Mouse (Mus musculus) stomach, embryonic 14.5 days (tissue): ENCODE results near the gene Trpv2. TPM values are rescaled to one million over a fixed set of nuclear protein-coding genes. Genes with fewer than 3 reads are reported as not detected.
A peak's percentile ranks its signal among the peaks of the same experiment; 100 is the strongest.

Experiments
- ATAC-seq: fragments of 200-750 bp; cut with Nextera tagmentation; 2 replicates; pipeline ENCODE4 v1.8.0; 2017; ENCODE audit warnings: low read depth, moderate TSS enrichment; ENCODE audit not compliant: insufficient number of reproducible peaks, insufficient read depth, low FRiP score
- H3K27ac ChIP-seq: fragments of 300-500 bp; sonication (generic); 2 replicates; pipeline ENCODE4 v1.5.1; 2014; ENCODE audit warnings: mild to moderate bottlenecking, low read length, moderate library complexity, mixed read lengths
- H3K27me3 ChIP-seq: fragments of 300-500 bp; sonication (generic); 2 replicates; pipeline ENCODE4 v1.6.1; 2014; ENCODE audit warnings: low read length, control low read depth, mixed read lengths; ENCODE audit not compliant: control insufficient read depth, insufficient read depth
- H3K36me3 ChIP-seq: fragments of 300-500 bp; sonication (generic); 2 replicates; pipeline ENCODE4 v1.6.1; 2014; ENCODE audit warnings: mild to moderate bottlenecking, control low read depth, low read length, moderate library complexity, mixed read lengths; ENCODE audit not compliant: control insufficient read depth, insufficient read depth
- H3K4me1 ChIP-seq: fragments of 300-500 bp; sonication (generic); 2 replicates; pipeline ENCODE4 v1.6.1; 2014; ENCODE audit warnings: low read length, control low read depth, mixed read lengths; ENCODE audit not compliant: control insufficient read depth, insufficient read depth
- H3K4me2 ChIP-seq: fragments of 300-500 bp; sonication (generic); replicated peaks from 2 replicates; pipeline ENCODE4 v1.6.1; 2014; ENCODE audit warnings: low read depth, low read length, control low read depth
- H3K4me3 ChIP-seq: fragments of 300-500 bp; sonication (generic); 2 replicates; pipeline ENCODE4 v1.5.1; 2014; ENCODE audit warnings: low read depth, low read length, control low read depth
- H3K9ac ChIP-seq: fragments of 300-500 bp; sonication (generic); replicated peaks from 2 replicates; pipeline ENCODE4 v1.6.1; 2014; ENCODE audit warnings: low read depth, mild to moderate bottlenecking, control low read depth, low read length, moderate library complexity, mixed read lengths
- H3K9me3 ChIP-seq: fragments of 300-500 bp; sonication (generic); 2 replicates; pipeline ENCODE4 v1.6.1; 2016; ENCODE audit warnings: low read depth, low read length, control low read depth; ENCODE audit not compliant: control insufficient read depth
- WGBS: fragments of 180-500 bp; shearing (Covaris S2); extraction: QIAGEN DNeasy Blood & Tissue Kit; methylation state at CpG from one replicate; pipeline ENCODE4 v1.1.7; 2014; 5-methylcytosine and 5-hydroxymethylcytosine counted together
- polyA plus RNA-seq: library from polyadenylated mRNA; unstranded; fragments of >200 nt; fragmentation: Nextera tagmentation; extraction: Ambion mirVana; gene quantifications from 2 replicates; pipeline ENCODE4 v1.2.1, GENCODE M21; 2014

The Trpv2 gene
- polyA plus RNA-seq, 1 experiment from 2014 or later = 12.8 TPM

DNA sequence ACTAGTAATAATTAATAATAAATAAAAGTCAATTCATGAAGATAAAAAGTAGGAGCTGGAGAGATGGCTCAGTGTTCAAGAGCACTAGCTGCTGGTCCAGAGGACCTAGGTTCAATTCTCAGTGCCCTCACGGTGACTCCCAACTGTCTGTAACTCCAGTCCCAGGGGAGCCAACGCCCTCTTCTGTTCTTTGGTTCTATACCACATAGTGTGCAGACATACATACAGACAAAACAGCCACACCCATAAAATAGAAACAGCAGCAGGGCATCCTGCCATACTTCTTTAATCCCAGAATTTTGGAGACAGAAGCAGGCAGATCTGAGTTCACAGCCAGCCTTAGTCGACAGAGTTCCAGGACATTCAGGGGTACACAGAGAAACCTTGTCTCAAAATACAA is 30.3 kb upstream of the Trpv2 start:
- H3K36me3 ChIP-seq = no peaks in the 10 kb centered on the region
- H3K27ac ChIP-seq = no peak overlapping the region
- no peak overlapping the region for H3K9ac ChIP-seq
- H3K4me1 ChIP-seq = no peaks in the 10 kb centered on the region
- no peaks in the 10 kb centered on the region for H3K27me3 ChIP-seq
- no peak overlapping the region for H3K4me3 ChIP-seq
- H3K9me3 ChIP-seq = no peaks in the 10 kb centered on the region
- no peak for ATAC-seq
- WGBS = 88% methylated on average over 3 of the region's 3 CpGs
- no peak overlapping the region for H3K4me2 ChIP-seq

DNA sequence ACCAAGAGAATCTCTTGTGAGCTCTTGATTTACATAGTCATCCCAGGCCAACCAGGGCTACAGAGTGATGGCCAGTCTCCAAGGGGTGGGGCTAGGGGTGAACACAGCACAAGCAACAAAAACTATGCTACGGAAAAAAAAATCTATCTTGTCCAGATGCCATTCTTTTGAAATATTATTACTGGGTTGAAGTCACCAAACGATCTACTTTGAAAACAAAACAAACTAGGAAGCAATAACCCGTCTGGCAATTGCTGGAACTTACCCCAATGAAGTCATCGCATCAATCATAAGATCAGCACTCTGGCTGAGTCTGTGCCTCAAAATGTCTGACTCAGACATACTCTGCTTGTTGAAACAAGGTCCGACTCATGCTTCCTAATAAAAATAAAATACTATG is 24.5 kb upstream of the Trpv2 start:
- Histone ChIP-seq H3K9me3 (no peaks in the 10 kb centered on the region), H3K9ac (peak overlapping the region; percentile 93; the same call in 1 of the 2 replicates), H3K4me1 (peaks cover 16% of the 10 kb centered on the region; the same call in 1 of the 2 replicates), H3K27me3 (no peaks in the 10 kb centered on the region), H3K4me2 (peak overlapping the region; percentile 90), H3K4me3 (peak overlapping the region; percentile 84), H3K36me3 (peaks cover 17% of the 10 kb centered on the region; the same call in 1 of the 2 replicates), H3K27ac (peak overlapping the region; percentile 99)
- no peak for ATAC-seq
- 12% methylated on average over 5 of the region's 5 CpGs for WGBS

DNA sequence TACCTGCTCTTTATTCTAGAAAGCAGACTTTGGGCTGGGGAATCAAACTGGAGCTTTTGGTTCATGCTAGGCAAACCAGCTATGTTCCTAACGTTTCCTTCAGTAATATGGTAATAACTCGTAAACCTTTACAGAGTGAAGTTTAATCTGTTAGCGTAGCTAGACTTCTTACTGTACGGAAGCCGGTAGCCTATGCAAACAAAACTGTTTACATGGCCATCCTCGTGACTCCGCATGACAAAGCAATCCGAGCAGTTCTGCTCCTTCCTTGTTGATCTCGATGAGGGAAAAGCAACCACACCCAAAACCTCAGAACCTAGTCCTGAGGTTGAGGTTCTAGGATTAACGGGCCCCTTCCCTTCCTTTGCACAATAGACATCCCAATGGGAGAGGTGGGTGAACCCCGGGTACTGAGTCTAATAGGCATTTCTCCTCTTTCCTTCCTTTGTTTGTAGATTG is 24.0 kb upstream of the Trpv2 start:
- Histone ChIP-seq H3K9me3 (no peaks in the 10 kb centered on the region), H3K9ac (peak overlapping the region; percentile 93), H3K36me3 (peaks cover 17% of the 10 kb centered on the region; the same call in 1 of the 2 replicates), H3K27ac (peak overlapping the region; percentile 99), H3K4me1 (peaks cover 19% of the 10 kb centered on the region; the same call in 1 of the 2 replicates), H3K4me3 (peak overlapping the region; percentile 84), H3K4me2 (peak overlapping the region; percentile 90), H3K27me3 (no peaks in the 10 kb centered on the region)
- 1% methylated on average over 11 of the region's 11 CpGs for WGBS
- ATAC-seq = peak; percentile 33; the same call in 1 of the 2 replicates

DNA sequence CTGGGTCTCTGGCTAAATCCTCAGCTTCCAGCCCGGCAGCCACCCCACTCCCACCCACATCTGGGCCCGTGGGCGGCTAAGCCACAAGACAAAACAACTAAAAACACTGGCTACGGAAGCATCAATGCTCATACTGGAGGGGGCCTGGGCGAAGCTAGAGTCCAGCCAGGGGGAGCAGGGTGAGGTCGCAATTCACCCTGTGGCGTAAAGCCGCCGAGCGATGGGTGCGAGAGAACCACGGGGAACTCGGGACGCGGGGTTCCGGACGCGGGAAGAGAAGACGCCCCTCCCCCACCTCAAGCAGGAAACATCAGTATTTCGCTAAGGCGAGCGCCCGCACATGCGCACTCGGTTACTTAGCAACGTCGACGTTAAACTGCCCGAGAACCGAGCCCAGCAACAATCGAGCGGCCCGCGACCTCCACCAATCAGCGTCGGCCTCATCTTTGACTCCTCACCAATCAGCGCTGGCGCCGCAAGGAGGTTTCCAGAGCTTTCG is 23.5 kb upstream of the Trpv2 start, which contains the start of gene Ubb:
Gene Ubb (plus strand): TSS at position 445 of the 499 bp plus-strand sequence.
- H3K27ac ChIP-seq = peak within 1 kb of the TSS; percentile 99
- H3K9ac ChIP-seq = peak within 1 kb of the TSS; percentile 93
- H3K9me3 ChIP-seq = no peaks in the 10 kb centered on the region
- H3K4me3 ChIP-seq = peak within 1 kb of the TSS; percentile 84
- H3K4me1 ChIP-seq = peaks cover 19% of the 10 kb centered on the region; the same call in 1 of the 2 replicates
- H3K36me3 ChIP-seq = peaks cover 17% of the 10 kb centered on the region; the same call in 1 of the 2 replicates
- ATAC-seq = peak; percentile 96
- peak within 1 kb of the TSS; percentile 90 for H3K4me2 ChIP-seq
- under 1% methylated on average over 40 of the region's 40 CpGs for WGBS
- no peaks in the 10 kb centered on the region for H3K27me3 ChIP-seq

DNA sequence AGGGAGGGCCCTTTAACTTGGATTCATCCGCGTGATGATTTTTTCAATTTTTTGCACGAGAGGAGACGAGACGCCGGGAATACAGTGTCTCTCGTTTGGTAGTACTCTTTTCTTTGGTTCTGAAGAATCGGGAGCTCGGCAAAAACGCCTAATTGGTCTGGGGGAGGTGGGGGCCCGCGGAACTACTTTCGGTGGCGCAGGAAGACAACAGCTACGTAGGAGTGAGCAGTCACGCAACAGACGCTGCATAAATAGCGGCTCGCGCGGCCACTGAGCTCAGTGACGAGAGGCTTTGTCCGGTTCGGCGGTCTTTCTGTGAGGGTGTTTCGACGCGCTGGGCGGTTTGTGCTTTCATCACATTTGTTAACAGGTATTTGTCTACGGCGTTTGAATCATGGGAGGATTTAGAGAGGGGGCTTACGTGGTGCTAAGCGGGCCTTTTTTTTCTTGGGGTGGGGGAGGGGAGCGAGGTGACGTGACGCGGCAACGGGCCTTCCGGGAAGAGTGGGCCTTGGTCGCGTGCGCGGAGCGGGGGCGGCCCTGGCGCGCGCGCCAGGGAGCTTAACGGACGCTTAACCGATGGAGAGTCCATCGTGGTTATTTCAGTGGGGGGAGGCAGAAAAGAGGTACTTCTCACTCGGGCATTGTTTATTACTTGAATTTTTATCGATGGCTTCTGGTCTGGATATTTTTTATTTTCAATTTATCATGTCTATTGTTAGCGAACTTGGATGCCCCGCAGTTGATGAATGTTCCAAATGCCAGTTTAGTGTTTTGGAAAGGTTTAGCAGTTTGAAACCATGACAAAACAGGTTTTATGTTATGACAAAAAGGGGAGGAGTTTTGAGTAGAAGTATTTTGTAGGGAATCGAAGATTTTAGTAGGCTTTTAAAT is 22.8 kb upstream of the Trpv2 start:
- peak; percentile 87 for ATAC-seq
- H3K27me3 ChIP-seq = no peaks in the 10 kb centered on the region
- peaks cover 19% of the 10 kb centered on the region; the same call in 1 of the 2 replicates for H3K4me1 ChIP-seq
- H3K4me3 ChIP-seq = peak overlapping the region; percentile 84
- H3K36me3 ChIP-seq = peaks cover 17% of the 10 kb centered on the region; the same call in 1 of the 2 replicates
- H3K4me2 ChIP-seq = peak overlapping the region; percentile 35
- peak overlapping the region; percentile 82 for H3K27ac ChIP-seq
- under 1% methylated on average over 58 of the region's 58 CpGs for WGBS
- no peaks in the 10 kb centered on the region for H3K9me3 ChIP-seq
- H3K9ac ChIP-seq = peak overlapping the region; percentile 72

DNA sequence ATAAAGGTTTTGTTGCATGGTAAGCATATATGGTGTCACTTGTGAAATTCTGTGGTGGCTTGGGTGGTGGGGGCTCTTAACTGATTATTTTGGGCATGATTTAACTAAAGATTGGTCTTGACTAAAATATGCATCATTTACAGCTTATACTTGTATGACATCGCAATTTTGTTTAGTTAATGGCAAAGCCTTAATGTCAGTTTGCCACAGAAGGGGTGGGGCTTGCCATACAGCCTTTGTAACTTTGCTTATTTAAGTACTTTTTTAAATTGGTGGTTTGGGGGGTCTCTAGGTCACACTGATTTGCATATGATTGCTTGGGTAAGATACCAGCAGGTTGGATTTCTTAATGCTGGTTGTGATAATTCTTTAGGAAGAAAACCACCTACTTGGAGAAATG is 21.1 kb upstream of the Trpv2 start:
- H3K9ac ChIP-seq = peak overlapping the region; percentile 23; the same call in 1 of the 2 replicates
- H3K36me3 ChIP-seq = peaks cover 17% of the 10 kb centered on the region; the same call in 1 of the 2 replicates
- ATAC-seq = no peak
- peak overlapping the region; percentile 87 for H3K4me2 ChIP-seq
- H3K27me3 ChIP-seq = no peaks in the 10 kb centered on the region
- 18% methylated on average over 1 of the region's 1 CpGs for WGBS
- H3K4me1 ChIP-seq = peaks cover 19% of the 10 kb centered on the region; the same call in 1 of the 2 replicates
- H3K27ac ChIP-seq = no peak overlapping the region
- peak overlapping the region; percentile 46 for H3K4me3 ChIP-seq
- no peaks in the 10 kb centered on the region for H3K9me3 ChIP-seq

DNA sequence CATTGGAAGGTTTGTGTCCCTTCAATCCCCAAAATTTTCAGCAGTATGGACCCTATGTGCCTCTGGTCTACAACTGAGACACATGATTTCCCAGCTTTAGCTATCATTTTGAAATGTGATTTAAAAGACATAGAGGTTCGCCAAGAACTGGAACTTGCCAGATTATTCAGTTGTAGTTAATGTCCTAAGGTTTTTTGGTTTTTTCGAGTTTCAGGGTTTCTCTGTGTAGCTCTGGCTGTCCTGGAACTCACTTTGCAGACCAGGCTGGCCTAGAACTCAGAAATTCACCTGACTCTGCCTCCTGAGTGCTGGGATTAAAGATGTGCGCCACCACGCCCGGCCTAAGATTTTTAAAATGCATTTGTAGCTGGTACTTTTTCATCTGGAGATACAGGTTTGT is 20.7 kb upstream of the Trpv2 start:
- 75% methylated on average over 5 of the region's 5 CpGs for WGBS

DNA sequence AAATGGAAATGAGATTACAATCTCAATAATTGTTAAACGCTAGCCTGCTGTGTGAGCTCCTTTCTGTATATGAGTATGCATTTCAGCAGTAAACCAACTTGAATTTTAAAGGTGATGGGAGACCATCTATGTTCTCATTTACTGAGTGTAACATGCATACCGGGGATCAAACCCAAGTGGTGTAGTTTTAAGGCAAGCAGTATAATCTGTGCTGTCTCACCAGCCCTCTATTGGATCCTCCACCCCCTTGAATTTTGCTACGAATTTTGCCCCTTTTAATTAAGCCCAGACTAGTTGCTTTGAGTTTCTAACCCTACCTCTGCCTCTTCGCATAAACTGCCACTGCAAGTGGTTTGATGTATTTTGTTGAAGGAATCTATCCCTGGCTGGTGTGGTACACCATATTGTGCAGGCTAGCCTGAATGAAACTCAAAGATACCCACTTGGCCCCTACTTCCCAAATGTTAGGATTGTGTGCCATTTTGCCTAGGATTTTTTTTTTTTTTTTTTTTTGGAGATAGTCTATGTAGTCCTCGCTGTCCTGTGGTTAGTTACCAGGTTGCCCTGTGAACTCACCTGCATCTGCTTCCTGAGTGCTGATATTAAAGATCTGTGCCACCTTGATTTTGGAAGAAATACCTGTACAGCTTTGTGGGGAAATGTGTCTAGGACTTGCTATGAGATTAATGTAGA is 20.0 kb upstream of the Trpv2 start:
- 74% methylated on average over 5 of the region's 5 CpGs for WGBS
- Histone ChIP-seq H3K9ac (0 out of 2 replicates have a peak overlapping the region, but pooled peaks have one; percentile 10), H3K9me3 (no peaks in the 10 kb centered on the region), H3K27me3 (no peaks in the 10 kb centered on the region), H3K27ac (no peak overlapping the region), H3K4me3 (peak overlapping the region; percentile 46), H3K4me2 (peak overlapping the region; percentile 87), H3K4me1 (peaks cover 18% of the 10 kb centered on the region; the same call in 1 of the 2 replicates), H3K36me3 (peaks cover 17% of the 10 kb centered on the region; the same call in 1 of the 2 replicates)
- ATAC-seq = no peak

More for the DNA sequence above, 20.7 kb upstream of the Trpv2 start:
- ATAC-seq = no peak
- Histone ChIP-seq H3K27ac (no peak overlapping the region), H3K9me3 (no peaks in the 10 kb centered on the region), H3K36me3 (peaks cover 17% of the 10 kb centered on the region; the same call in 1 of the 2 replicates), H3K4me3 (peak overlapping the region; percentile 46), H3K9ac (peak overlapping the region; percentile 23; the same call in 1 of the 2 replicates), H3K4me2 (peak overlapping the region; percentile 87), H3K4me1 (peaks cover 19% of the 10 kb centered on the region; the same call in 1 of the 2 replicates), H3K27me3 (no peaks in the 10 kb centered on the region)
